Mouse (Mus musculus) right cerebral cortex, postnatal 14 days (tissue): ENCODE data around the gene Auts2.

Experiments used
- DNase-seq: peaks from one replicate; pipeline ENCODE4 v3.0.0; 2022

The Auts2 gene

GRCm38 (mm10) chr5:132445213-132445954 is 97.8 kb downstream of the Auts2 start:
- no peak for DNase-seq

- no peak for DNase-seq
Measured at GRCm38 (mm10) chr5:132442948-132443347, 100.2 kb downstream of the Auts2 start.

- DNase-seq, result no peak
Measured at GRCm38 (mm10) chr5:132438414-132438813, 104.7 kb downstream of the Auts2 start.

GRCm38 (mm10) chr5:132437994-132438393 is 105.2 kb downstream of the Auts2 start:
- peak; percentile 25 for DNase-seq

GRCm38 (mm10) chr5:132437478-132437877 is 105.7 kb downstream of the Auts2 start:
- DNase-seq, result no peak

- DNase-seq, result no peak
Measured at GRCm38 (mm10) chr5:132436901-132437300, 106.2 kb downstream of the Auts2 start.

GRCm38 (mm10) chr5:132436473-132436872 is 106.7 kb downstream of the Auts2 start:
- DNase-seq, result no peak

- DNase-seq, result no peak
Measured at GRCm38 (mm10) chr5:132435401-132435800, 107.7 kb downstream of the Auts2 start.

GRCm38 (mm10) chr5:132433377-132434115 is 109.6 kb downstream of the Auts2 start:
- DNase-seq, result no peak

GRCm38 (mm10) chr5:132429363-132429762 is 113.8 kb downstream of the Auts2 start:
- no peak for DNase-seq

- DNase-seq, result no peak
Measured at GRCm38 (mm10) chr5:132426342-132426741, 116.8 kb downstream of the Auts2 start.

- DNase-seq, result no peak
Measured at GRCm38 (mm10) chr5:132425792-132426309, 117.3 kb downstream of the Auts2 start.

GRCm38 (mm10) chr5:132410338-132410852 is 132.7 kb downstream of the Auts2 start:
- DNase-seq, result no peak

- no peak for DNase-seq
Measured at GRCm38 (mm10) chr5:132408892-132409575, 134.1 kb downstream of the Auts2 start.

GRCm38 (mm10) chr5:132400556-132400955 is 142.6 kb downstream of the Auts2 start:
- DNase-seq, result no peak

GRCm38 (mm10) chr5:132399486-132399885 is 143.7 kb downstream of the Auts2 start:
- no peak for DNase-seq

GRCm38 (mm10) chr5:132395922-132396321 is 147.2 kb downstream of the Auts2 start:
- no peak for DNase-seq

- no peak for DNase-seq
Measured at GRCm38 (mm10) chr5:132394800-132395575, 148.2 kb downstream of the Auts2 start.

- DNase-seq, result no peak
Measured at GRCm38 (mm10) chr5:132391831-132392763, 151.0 kb downstream of the Auts2 start.

GRCm38 (mm10) chr5:132388746-132389145 is 154.4 kb downstream of the Auts2 start:
- no peak for DNase-seq

GRCm38 (mm10) chr5:132385244-132385855 is 157.8 kb downstream of the Auts2 start:
- no peak for DNase-seq
